ENCODE assay signal across 8 mouse cellular contexts in genomic region chr4:132301965-132302938, GRCm38 (mm10). TPM values are rescaled to one million over a fixed set of nuclear protein-coding genes. Genes with fewer than 3 reads are reported as not detected.
DNase-seq lines count a peak whose midpoint lies in the region; ATAC-seq and TF ChIP-seq lines count a peak whose summit lies in the region.

No protein-coding gene starts in this region.

- no peak for ATAC-seq in hindbrain, embryonic 12.5 days (ENCODE audit: low FRiP score)
- ATAC-seq in midbrain, embryonic 14.5 days (ENCODE audit: low FRiP score, low TSS enrichment), result no peak

- no peak for DNase-seq in kidney, adult 2 months
- no peak for DNase-seq in kidney, adult 11 months
- peak; percentile 72 for DNase-seq in R1 (ENCODE audit: low read depth, low spot score)
- no peak for DNase-seq in midbrain, embryonic 14.5 days
- no peak for DNase-seq in embryo, embryonic 10 days (ENCODE audit: low spot score)
- no peak for DNase-seq in thymus, postnatal 36 days
- no peak for DNase-seq in spleen, postnatal 4 days (ENCODE audit: low spot score in 2 of 2)

- H3K27ac ChIP-seq in kidney, adult 2 months (ENCODE audit: insufficient read depth, low read depth, low read length), result no peak overlapping the region
- H3K27ac ChIP-seq in hindbrain, embryonic 12.5 days, result no peak overlapping the region
- no peak overlapping the region; the same call in 1 of the 2 replicates for H3K27ac ChIP-seq in midbrain, embryonic 14.5 days (replicated peaks; ENCODE audit: low read depth, low read length)

- H3K36me3 ChIP-seq in kidney, adult 2 months (ENCODE audit: control insufficient read depth, insufficient read depth, low read length), result no peaks in the 10 kb centered on the region
- H3K36me3 ChIP-seq in hindbrain, embryonic 12.5 days, result no peaks in the 10 kb centered on the region
- no peaks in the 10 kb centered on the region for H3K36me3 ChIP-seq in midbrain, embryonic 14.5 days (ENCODE audit: control insufficient read depth, insufficient read depth, low read length)

- peak overlapping the region; percentile 70 for H3K4me3 ChIP-seq in kidney, adult 2 months (ENCODE audit: insufficient read depth, low read depth, low read length)
- peak overlapping the region; percentile 43 for H3K4me3 ChIP-seq in hindbrain, embryonic 12.5 days
- peak overlapping the region; percentile 36; the same call in 1 of the 2 replicates for H3K4me3 ChIP-seq in midbrain, embryonic 14.5 days (replicated peaks; ENCODE audit: low read depth, low read length)

- H3K9ac ChIP-seq in hindbrain, embryonic 12.5 days, result peak overlapping the region; percentile 56; the same call in 1 of the 2 replicates
- no peak overlapping the region for H3K9ac ChIP-seq in midbrain, embryonic 14.5 days (replicated peaks; ENCODE audit: low read length)

- 62% methylated on average over 16 of the region's 16 CpGs for WGBS in kidney, adult 2 months
- 69% methylated on average over 16 of the region's 16 CpGs for WGBS in hindbrain, embryonic 12.5 days
- WGBS in midbrain, embryonic 14.5 days, result 66% methylated on average over 16 of the region's 16 CpGs

- TF ChIP-seq CTCF in kidney, adult 2 months (conservative IDR thresholded peaks at IDR 0.05; ENCODE audit: insufficient read depth, insufficient read length, low read depth, low read length), result no peak

- H3K9me3 ChIP-seq in hindbrain, embryonic 12.5 days (replicated peaks), result no peaks in the 10 kb centered on the region
- no peaks in the 10 kb centered on the region for H3K9me3 ChIP-seq in midbrain, embryonic 14.5 days (ENCODE audit: control insufficient read depth, low read length)

- TF ChIP-seq POLR2A in kidney, adult 2 months (IDR thresholded peaks at IDR 0.05; ENCODE audit: low read depth, low read length), result no peak

- H3K4me2 ChIP-seq in hindbrain, embryonic 12.5 days (replicated peaks), result peak overlapping the region; percentile 64
- H3K4me2 ChIP-seq in midbrain, embryonic 14.5 days (ENCODE audit: low read length), result peak overlapping the region; percentile 61

- peaks cover 6% of the 10 kb centered on the region; the same call in 1 of the 2 replicates for H3K4me1 ChIP-seq in kidney, adult 2 months (ENCODE audit: control insufficient read depth, insufficient read depth, low read length)
- H3K4me1 ChIP-seq in hindbrain, embryonic 12.5 days, result peaks cover 6% of the 10 kb centered on the region; the same call in 1 of the 2 replicates
- 0 out of 2 replicates have a peak, but pooled peaks cover 3% of the 10 kb centered on the region for H3K4me1 ChIP-seq in midbrain, embryonic 14.5 days (ENCODE audit: control insufficient read depth, insufficient read depth, low read length)

- H3K27me3 ChIP-seq in kidney, adult 2 months (replicated peaks; ENCODE audit: control insufficient read depth, insufficient read depth, low read length), result no peaks in the 10 kb centered on the region
- H3K27me3 ChIP-seq in hindbrain, embryonic 12.5 days, result no peaks in the 10 kb centered on the region
- no peaks in the 10 kb centered on the region for H3K27me3 ChIP-seq in midbrain, embryonic 14.5 days (ENCODE audit: control insufficient read depth, insufficient read depth, low read length)

RNA-seq across cellular contexts. Expression of gene Rab42, which starts 0.9 kb away (rescaled TPM):
- polyA plus RNA-seq in kidney, adult 2 months (2012; rRNA removed), result 7.2 and 8.9 TPM in 2 replicates
- 0.96 and 1.5 TPM in 2 replicates for polyA plus RNA-seq in hindbrain, embryonic 12.5 days (2016; fragmentation: Nextera tagmentation; extraction: Ambion mirVana)
- polyA plus RNA-seq in midbrain, embryonic 14.5 days (2014; fragmentation: Nextera tagmentation; extraction: Ambion mirVana), result 1.3 TPM in 2 replicates

RNA-seq across cellular contexts. Expression of gene Trnau1ap, which starts 27.1 kb away (rescaled TPM):
- 24.4 and 30.2 TPM in 2 replicates for polyA plus RNA-seq in kidney, adult 2 months (2012; rRNA removed)
- polyA plus RNA-seq in hindbrain, embryonic 12.5 days (2016; fragmentation: Nextera tagmentation; extraction: Ambion mirVana), result 80.1 and 80.6 TPM in 2 replicates
- polyA plus RNA-seq in midbrain, embryonic 14.5 days (2014; fragmentation: Nextera tagmentation; extraction: Ambion mirVana), result 82.2 and 84.0 TPM in 2 replicates

RNA-seq across cellular contexts. Expression of gene Taf12, which starts 28.1 kb away (rescaled TPM):
- polyA plus RNA-seq in kidney, adult 2 months (2012; rRNA removed), result 12.2 and 15.0 TPM in 2 replicates
- 53.6 and 58.5 TPM in 2 replicates for polyA plus RNA-seq in hindbrain, embryonic 12.5 days (2016; fragmentation: Nextera tagmentation; extraction: Ambion mirVana)
- polyA plus RNA-seq in midbrain, embryonic 14.5 days (2014; fragmentation: Nextera tagmentation; extraction: Ambion mirVana), result 45.7 and 50.6 TPM in 2 replicates

RNA-seq across cellular contexts. Expression of gene Gmeb1, which starts 40.9 kb away (rescaled TPM):
- 10.7 and 12.8 TPM in 2 replicates for polyA plus RNA-seq in kidney, adult 2 months (2012; rRNA removed)
- polyA plus RNA-seq in hindbrain, embryonic 12.5 days (2016; fragmentation: Nextera tagmentation; extraction: Ambion mirVana), result 41.3 and 43.3 TPM in 2 replicates
- polyA plus RNA-seq in midbrain, embryonic 14.5 days (2014; fragmentation: Nextera tagmentation; extraction: Ambion mirVana), result 31.6 and 46.5 TPM in 2 replicates

RNA-seq across cellular contexts. Expression of gene Rcc1, which starts 51.2 kb away (rescaled TPM):
- polyA plus RNA-seq in kidney, adult 2 months (2012; rRNA removed), result 9.4 and 10.1 TPM in 2 replicates
- 65.8 and 67.5 TPM in 2 replicates for polyA plus RNA-seq in hindbrain, embryonic 12.5 days (2016; fragmentation: Nextera tagmentation; extraction: Ambion mirVana)
- polyA plus RNA-seq in midbrain, embryonic 14.5 days (2014; fragmentation: Nextera tagmentation; extraction: Ambion mirVana), result 26.4 and 28.6 TPM in 2 replicates
